Mouse (Mus musculus) kidney, postnatal 14 days (tissue): ENCODE measurements around the gene Spop.

ENCODE experiments used
- DNase-seq: peaks from one replicate; pipeline ENCODE4 v3.0.0; 2022; ENCODE audit warnings: mixed read lengths

Gene Spop

DNA sequence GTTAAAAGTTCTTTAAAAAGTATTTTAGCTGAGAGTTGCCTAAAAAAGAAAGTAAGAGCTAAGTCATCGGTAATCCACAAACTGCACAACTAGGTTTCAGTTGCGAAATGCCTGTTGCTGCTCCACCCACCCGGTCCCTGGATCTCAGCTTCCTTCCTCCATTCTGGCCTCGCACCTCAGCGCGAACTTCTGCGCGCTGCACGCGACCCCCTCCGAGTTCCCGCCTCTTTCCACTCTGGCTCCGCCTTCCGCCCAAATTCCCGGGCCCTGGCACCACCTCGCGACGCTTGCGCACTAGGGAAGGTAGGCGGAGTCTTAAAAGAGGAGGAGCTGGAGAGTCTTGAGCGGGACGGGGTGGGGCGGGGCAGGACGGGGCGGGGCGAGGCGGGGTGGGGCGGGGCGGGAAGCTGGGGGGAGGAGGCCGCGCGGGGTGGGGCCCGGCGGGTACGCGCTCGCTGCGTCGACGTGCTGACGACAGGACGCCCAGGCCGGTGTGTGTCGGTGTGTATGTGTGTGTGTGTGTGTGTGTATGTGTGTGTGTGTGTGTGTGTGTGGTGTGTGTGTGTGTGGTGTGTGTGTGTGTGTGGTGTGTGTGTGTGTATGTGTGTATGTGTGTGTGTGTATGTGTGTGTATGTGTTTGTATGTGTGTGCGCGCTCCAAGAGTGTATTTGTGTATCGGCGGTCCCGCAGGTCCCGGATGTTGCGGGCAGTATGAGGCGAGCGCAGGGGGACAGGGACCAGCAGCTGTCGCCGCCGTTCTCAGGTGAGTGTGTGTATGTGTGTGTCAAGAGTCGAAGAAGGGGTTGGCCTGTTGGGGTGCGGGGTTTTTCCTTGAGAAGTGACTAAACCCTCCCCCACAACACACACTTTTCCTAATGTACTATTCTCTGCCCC, at the start of gene Spop:
Gene Spop, plus strand, starts transcription at position 440 of the 895 bp plus-strand sequence.
- peak; percentile 95 for DNase-seq

DNA sequence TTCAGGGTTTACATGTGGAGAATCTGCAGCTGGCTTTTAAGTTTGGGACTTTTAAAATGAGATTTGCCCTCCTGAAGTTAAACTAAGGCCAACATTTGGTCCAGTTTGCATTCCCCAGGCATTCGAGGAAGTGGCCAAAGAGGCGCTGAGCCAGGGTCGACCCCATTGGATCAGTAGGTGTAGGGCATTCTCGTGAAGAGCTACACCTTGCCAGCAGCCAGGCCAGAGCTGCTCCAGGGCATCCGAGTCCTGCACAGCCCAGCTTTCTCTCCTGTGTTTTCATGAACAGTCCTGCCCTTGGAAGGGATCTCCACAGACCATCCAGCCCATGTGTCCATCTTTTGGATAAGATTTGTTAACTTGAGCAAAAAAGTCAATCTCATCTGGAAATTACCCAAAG, 49.5 kb upstream of the Spop start:
- DNase-seq: no peak

DNA sequence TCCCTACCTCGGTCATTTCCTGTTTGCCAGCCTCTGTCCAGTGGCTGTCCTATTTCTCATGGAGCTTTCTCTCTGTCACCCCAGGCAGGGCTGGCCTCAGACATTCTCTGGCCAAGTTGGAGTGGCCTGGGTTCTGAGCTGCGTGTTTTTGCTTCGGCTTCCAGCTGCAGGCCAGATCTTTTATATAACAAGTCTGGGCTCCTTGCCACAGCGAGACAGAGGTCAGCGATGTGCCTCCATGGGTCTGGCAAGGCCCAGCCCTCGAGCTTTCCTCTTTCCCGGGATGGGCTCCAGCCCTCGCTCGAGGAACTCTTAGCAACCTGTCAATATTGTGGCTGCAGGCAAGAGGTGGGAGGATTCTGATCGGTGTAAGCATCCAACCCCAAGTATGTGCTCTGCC, 48.3 kb upstream of the Spop start:
- peak; percentile 90 for DNase-seq

DNA sequence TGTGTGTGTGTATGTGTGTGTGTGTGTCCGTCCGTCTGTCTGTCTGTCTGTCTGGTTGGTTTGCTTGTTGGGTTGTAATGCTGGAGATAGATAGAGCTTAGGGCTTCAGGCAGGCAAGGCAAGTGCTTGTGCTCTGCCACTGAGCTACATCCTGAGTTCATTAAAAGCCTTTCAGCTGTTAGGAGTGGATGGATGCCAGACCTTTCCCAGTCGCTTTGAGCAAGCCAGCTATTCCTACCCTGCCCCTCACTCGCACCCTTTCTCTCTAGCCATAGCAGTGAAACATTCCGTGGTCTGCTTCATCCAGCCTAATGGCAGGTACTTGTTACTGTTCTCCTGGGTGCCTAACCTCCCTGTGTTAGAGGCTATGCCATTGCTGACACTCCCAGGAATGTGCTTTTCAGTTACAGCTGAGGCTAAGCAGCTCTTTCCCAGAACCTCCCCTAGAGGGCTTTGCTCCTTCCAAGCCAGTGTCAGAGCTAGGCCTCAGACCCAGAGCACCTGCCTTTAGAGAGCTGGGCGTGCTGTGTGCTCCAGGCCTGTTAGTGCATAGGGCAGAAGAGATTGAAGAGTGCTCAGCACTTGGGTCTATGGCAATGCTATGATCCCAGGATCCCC, 47.5 kb upstream of the Spop start:
- DNase-seq: peak; percentile 32

DNA sequence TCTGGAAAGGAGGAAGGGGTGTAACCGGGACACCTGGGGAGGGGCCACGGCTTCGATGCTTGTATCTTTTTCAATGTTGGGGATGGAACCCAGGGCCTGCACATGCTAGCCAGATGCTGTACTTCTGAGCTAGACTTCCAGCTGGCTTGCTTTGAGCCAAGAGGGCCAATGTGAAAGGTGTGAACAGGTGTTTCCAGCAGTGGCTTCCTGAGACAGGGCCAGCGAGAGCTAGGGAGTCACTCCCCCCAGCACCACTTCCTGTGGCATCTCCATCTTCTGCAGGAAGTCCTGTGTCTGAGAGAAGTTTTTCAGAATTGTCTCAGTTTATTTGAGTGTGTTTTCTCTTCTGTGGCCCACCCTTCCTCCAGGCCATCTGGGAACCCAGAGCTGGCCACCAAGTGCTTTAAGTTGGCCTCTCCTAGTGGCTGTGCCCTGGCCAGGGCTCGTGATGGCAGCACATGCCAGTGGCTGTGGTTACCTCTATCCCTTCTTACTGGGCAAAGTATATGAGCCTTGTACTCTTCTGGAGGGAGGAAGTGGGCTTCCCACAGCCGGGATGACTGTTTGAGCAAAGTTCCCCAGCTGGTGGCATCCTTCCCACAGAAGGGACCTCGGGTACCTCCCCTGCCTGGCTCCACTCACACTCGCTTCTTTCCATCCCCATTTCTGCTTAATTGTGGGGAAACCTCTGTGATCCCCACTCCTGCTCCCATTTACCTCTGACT, 46.7 kb upstream of the Spop start:
- no peak for DNase-seq

DNA sequence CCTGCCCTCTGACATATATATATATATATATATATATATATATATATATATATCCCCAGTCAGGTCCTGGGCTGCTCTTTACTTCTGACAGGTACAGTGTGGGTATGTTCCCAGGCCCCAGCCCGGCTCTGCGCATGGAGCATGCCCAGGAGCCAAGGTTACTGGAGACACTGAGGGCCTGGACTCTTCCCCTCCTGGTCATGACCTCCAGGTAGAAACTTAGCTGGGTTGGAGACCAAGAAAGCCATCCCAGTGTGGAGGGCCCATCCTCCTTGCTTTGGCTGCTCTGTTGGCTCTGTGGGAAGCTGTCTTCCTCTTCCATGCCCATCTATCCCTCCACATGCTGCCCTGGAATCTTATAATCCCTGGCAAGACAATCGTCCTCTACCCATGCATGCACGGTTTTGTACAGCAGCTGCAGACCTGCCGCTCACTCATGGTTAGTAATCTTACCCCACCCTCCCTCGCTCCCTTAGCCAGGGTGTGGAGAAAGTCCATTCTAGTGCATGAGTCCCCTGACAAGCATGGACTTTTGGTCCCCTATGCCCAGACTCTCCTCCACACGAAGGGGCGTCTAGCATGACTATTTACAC, 45.6 kb upstream of the Spop start:
- no peak for DNase-seq

DNA sequence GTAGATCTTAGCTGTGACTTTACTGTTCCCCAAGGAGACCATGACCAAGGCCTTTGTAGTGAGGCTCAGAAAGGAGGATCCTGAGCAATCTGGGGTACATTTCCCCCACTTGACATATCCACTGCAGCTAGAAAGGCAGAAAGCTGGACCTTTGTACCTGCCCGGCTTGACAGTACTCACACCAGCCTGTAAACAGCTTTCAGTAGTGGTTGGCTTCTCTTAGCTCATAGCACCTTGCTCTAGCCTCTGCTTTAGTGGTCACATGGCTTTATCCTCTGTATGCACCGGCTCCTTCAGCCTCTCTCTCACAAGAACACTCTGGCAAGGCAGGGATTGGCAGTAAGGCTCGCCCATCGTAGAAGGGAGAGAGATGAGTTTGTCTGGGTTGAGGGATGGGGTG, 45.0 kb upstream of the Spop start:
- DNase-seq: no peak

DNA sequence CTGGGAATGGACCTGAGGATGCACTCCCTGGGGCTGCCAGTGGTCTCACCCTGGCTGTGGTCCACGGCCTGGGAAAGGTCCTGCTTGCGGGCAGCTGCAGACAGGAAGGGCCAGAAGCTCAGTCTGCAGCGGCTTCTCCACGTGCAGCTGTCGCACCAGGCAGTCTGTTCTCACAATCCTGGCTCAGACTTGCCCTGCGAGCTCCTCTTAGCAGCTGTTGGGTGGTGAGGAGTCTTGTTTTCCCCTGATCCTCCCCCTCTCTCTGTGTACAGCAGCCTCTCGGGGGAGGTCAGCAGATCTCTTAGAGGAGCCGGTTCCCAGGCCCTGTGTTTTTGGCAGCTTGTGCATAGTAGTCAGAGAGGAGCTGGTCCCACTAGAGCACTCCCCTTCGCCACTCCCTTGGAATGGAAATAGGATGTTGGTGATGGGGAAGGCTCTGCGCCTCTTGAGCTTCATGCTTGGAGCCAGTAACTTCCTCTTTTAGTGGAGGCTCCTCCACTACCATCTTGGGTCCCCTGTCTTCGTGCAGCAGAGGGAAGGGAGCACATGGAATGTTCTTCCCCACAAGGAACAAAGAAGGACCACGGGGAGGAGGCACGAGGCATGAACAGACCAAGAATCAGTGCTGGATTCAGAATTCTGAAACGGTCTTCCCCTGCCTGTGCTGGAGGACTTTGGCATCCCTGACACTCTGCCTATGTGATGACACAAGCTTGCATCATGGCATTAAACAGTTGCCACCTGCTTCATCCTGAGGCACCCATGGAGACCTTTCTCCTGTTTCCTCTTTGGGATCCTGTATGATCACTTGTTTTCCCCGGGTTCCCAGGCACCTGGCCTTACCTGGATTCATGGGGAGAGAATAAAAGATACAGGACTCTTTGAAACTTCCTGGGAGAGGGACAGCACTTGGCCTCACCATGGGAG, 43.7 kb upstream of the Spop start:
- peak; percentile 65 for DNase-seq

DNA sequence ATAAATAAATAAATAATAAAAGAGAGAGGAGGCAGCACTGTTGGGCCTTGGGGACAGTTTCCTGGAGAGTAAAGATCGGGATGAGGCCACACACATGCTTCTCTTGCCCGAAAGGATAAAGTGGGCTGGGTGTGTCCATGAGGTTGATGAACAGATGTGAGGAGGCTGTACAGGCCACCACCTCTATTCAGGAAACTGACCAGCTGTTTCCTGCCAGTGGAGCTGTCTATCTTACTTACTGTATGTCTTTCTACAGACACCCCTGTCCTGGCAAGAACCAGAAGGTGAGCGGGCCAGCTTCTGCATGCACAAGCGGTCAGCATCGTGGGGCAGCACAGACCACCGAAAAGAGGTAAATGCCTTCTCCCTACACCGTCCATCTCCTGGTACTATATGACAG, 42.7 kb upstream of the Spop start:
- DNase-seq: no peak

DNA sequence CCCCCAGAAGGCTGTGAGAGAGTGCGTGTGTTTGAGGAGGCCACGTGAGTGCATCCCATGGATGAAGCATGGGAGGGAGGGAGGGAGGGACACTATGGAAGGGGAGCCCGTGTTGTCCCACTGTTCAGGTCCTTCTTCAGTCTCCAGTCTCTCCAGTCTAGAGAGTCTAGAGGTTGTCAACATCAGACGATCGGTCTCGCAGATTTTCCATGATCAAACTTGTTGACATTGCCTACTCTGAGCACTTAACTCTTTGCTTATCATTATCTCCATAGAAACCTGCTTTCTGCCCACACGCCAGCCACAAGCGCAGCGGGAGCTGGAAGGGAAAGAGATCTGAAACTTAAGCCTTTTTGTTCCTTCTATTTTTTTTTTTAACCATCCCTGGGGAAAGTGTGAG, 35.0 kb upstream of the Spop start:
- no peak for DNase-seq

DNA sequence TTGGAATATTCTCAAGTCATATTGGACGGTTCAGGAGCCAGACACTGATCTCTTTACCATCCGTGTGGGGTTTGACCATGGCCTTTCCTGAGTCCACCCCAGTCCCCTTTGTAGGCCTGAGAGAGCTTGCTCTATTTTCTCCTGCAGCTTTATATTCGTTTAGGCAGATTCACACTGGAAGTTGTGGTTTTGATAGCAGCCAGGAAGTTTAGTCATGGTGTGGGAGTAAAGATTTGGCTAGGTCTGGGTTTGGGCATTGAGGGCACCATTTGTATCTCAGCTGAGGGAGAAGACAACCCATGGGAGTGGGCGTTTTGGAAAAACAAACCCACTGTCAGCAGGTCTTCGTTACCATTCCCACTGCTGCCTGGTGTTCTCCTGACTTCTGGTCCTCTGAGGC, 34.3 kb upstream of the Spop start:
- DNase-seq: no peak

DNA sequence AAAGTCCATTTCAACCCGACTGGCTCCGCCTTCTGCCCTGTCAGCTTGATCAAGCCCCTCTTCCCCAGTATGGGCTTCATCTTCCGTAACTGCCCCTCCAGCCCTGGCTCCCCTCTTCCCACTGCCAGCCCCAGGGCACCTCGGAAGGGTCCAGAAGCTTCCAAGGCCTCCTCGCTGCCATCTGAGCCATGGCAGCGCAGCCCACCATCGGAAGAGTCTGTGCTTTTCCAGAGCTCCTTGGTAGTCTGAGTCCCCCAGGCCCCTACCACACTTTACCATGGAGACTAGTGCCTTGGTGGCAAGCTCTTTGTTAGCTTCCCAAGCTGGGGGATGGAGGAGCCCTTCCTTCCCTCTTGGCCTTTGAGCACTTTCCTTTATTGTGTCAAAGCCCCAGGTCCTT, 33.2 kb upstream of the Spop start:
- DNase-seq: no peak

DNA sequence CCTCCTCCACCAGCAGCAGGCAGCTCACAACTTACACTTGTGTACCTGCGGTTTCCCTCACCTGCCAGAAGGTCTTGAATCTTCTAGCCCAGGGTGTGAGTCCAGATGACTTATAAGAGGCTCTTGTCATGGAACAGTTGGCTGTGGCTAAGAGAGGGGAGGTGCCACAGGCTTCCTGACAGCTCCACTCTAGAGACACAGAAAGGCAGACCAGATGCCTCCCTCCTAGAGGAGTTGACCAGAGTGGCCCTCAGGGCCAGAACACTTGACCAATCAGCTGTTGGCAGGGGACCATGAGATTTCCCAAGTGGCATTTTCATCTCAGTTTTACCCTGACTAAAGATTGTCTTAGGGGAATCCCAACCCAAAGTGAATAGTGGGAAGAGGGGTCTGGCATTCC, 32.7 kb upstream of the Spop start:
- DNase-seq: no peak

DNA sequence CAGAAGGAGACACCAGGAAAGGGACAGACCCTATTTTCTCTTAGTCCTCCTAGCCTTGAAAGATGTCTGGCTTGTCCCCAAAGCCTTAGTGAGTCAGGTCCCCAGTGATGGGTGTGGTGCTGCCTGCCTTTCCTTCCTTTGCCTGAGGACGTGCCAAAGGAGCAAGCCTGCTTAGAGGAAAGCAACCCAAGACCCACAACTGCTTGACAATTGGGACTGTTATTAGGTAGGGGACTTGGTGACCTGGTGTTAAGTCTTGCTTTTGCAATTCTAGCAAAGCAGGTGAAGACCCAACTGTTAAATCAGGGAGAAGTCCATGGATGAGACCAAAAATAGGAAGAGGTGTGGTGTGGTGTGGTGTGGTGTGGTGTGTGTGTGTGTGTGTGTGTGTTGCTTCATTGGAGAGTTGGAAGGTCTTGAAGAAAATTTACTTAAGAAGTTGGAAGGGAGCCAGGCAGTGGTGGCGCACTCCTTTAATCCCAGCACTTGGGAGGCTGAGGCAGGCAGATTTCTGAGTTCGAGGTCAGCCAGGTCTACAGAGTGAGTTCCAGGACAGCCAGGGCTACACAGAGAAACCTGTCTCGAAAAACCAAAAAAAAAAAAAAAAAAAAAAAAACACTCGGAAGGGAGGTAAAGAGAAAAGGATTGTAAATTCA, 30.4 kb upstream of the Spop start:
- DNase-seq: no peak

DNA sequence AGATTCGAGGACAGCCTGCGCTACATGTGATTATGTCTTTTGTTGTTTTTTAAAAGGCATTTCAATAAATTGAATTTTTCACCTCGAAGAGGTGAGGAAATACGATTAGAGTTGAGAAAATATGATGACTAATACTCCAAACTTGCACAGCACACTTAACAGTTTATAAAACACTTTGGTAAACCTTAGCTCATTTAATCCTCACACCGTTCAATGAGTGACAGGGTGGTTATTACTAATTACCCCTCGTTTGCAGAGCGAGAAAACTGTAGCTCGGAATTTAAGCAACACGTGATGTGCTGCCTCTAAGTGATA, 29.9 kb upstream of the Spop start:
- DNase-seq: no peak

DNA sequence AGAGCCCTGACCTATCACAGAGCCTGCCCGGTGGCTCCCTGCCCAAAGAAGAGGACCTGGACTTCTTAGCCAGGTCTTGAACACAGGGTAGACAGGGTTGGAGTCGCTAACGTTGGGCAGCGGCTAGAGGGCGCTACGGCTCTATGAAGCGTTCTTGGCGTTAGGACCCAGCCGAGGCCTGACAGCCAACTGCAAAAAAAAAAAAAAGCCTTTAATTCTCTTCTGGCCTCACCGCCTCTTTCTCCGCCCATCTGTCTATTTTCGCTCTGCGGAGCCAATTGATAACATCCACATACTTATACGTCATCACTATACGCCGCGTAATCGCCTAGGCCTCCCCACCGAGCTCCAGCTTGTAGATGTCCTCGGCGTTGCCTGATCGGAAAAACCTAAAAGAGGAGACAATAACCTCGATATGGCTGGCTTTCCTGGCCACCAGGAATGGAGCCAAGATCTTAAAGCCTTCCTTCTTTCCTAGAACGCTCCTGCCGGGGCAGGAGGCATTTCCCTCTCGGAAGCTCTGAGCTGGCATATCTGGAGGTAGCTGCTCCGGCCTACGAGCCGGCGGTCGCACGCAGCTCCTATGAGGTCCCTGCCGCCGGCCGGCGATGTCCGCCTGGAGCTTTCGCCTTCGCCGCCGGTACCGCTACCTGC, 29.4 kb upstream of the Spop start, which contains the start of gene Slc35b1:
Gene Slc35b1, plus strand, starts transcription at position 374 of the 654 bp plus-strand sequence.
- peak; percentile 97 for DNase-seq

DNA sequence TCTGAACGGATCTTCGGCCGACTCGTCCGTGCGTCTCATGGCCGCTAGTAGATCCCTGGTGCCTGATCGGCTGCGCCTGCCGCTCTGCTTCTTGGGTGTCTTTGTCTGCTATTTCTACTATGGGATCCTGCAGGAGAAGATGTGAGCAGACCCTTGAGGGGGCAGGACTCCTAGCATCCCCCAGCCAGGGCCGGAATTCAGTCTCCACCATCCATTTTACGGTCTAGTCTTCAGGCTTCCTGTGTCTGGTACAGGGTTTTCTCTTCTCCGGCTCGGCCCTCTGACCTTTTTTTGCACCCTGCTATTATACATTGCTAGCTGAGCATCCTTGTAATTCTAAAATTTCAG, 28.9 kb upstream of the Spop start:
- DNase-seq: no peak

DNA sequence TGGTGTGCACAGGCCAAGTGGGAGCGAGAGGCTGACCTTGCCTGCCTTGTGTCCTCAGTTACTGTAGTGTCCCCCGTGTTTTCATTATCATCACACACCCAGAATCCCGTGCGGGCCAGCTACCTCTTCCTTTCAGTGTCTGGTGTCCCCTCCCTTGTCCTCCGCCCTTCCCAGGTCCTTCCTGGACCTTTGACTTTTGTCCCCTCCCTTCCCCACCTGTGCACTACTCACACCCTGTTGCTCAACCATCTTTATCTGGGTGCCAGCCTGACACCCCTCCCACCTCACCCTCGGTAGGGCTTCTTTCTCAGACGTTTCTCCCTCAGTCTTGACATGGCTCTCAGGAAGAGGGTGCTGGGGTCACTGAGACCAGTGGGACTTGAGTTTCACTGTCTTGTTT, 26.5 kb upstream of the Spop start:
- DNase-seq: no peak

DNA sequence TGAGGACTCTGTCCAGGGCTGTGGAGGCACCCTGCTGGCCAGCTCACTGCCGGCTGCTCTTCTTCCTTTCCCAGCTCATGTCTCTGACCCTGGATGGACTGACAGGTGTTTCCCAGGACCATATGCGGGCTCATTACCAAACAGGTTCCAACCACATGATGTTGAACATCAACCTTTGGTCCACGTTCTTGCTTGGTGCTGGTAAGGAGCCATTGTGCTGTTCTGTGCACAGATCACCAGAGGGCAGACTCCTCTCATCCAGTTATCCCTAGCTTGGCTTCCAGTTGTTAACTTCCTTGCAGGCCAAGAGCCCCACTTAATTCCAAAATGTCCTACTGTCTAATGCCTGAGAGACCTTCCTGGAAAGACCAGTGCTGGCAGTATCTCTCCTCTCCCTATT, 24.9 kb upstream of the Spop start:
- DNase-seq: peak; percentile 60

DNA sequence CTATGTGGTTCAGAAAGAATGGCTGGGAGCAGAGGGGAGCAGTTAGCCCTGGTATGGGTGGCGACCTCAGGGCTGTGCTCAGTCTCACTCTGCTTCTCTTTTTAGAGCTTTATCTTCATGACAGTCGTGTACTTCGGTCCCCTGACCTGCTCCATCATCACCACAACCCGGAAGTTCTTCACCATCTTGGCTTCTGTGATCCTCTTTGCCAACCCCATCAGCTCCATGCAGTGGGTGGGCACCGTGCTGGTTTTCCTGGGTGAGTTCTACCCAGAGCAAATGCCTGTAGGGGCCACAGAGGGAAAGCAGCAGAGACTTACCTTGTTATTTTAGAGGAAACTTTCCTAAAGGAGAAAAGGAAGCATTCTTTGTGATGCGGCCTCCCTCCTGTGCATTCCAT, 23.5 kb upstream of the Spop start:
- no peak for DNase-seq

DNA sequence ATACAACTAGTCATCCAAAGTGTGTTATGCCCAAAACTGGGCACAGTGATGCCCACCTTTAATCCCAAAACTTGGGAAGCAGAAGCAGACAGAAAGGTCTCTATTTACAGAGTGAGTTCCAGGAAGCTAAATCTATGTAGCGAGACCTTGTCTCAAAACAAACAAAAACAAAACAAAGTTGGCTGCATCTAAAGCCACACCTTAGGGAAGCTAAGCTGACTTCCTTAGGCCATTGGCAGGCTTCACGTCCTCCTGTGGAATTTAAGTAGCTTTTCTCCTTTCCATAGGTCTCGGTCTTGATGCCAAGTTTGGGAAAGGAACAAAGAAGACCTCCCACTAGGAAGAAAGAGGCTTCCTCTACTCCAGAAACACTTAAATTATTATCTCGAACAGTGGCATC, 22.7 kb upstream of the Spop start:
- DNase-seq: no peak
